Mouse (Mus musculus) ES-E14 (cell line): ENCODE data around the gene Cyp19a1. TPM values are rescaled to one million over a fixed set of nuclear protein-coding genes. Genes with fewer than 3 reads are reported as not detected.

Source experiments
- DNase-seq: peaks from one replicate; pipeline ENCODE4 v3.0.0-alpha.2; 2013; ENCODE audit warnings: low read depth, low spot score
- H3K27ac ChIP-seq: 2 replicates; pipeline ENCODE4 v1.5.1; 2012; ENCODE audit warnings: low read depth, mild to moderate bottlenecking, low read length, moderate library complexity, mixed read lengths; ENCODE audit not compliant: poor library complexity, insufficient read depth, severe bottlenecking
- H3K36me3 ChIP-seq: 2 replicates; pipeline ENCODE4 v1.6.1; 2012; ENCODE audit warnings: mild to moderate bottlenecking, low read length, moderate library complexity, mixed read lengths; ENCODE audit not compliant: control insufficient read depth, poor library complexity, insufficient read depth, severe bottlenecking
- H3K4me1 ChIP-seq, 2 experiments: fragments of 150-350 bp in 1 of 2; sonication (generic) in 1 of 2; 2 replicates each; pipeline ENCODE4 v1.6.1; 2012; ENCODE audit warnings: low read length in 2 of 2, mild to moderate bottlenecking in 1 of 2, mixed read lengths in 1 of 2; ENCODE audit not compliant: control insufficient read depth in 2 of 2, insufficient read depth in 2 of 2, poor library complexity in 1 of 2
- H3K4me3 ChIP-seq, 2 experiments: fragments of 150-350 bp in 1 of 2; sonication (generic) in 1 of 2; 2 replicates each; pipeline ENCODE4 v1.5.1; 2012; ENCODE audit warnings: low read length in 2 of 2, low read depth in 1 of 2, mild to moderate bottlenecking in 1 of 2, mixed read lengths in 1 of 2; ENCODE audit not compliant: insufficient read depth in 1 of 2, poor library complexity in 1 of 2, severe bottlenecking in 1 of 2
- H3K9ac ChIP-seq: 2 replicates; pipeline ENCODE4 v1.6.1; 2012; ENCODE audit warnings: low read depth, mild to moderate bottlenecking, low read length, mixed read lengths; ENCODE audit not compliant: poor library complexity, insufficient read depth, severe bottlenecking
- H3K9me3 ChIP-seq: fragments of 150-350 bp; sonication (generic); 2 replicates; pipeline ENCODE4 v1.6.1; 2012; ENCODE audit warnings: low read depth, mild to moderate bottlenecking, low read length; ENCODE audit not compliant: control insufficient read depth, insufficient read depth
- CHD2 ChIP-seq: IDR thresholded peaks from 2 replicates; pipeline ENCODE4 v1.6.1; 2014; ENCODE audit warnings: mild to moderate bottlenecking, low read depth, low read length, inconsistent platforms
- HCFC1 ChIP-seq: IDR thresholded peaks from 2 replicates; pipeline ENCODE4 v1.6.1; 2012; ENCODE audit warnings: low read length, inconsistent platforms, borderline replicate concordance; ENCODE audit not compliant: insufficient read depth
- MAFK ChIP-seq: IDR thresholded peaks from 2 replicates; pipeline ENCODE4 v1.6.1; 2014; ENCODE audit warnings: mild to moderate bottlenecking, low read depth, low read length, inconsistent platforms; ENCODE audit not compliant: insufficient read depth
- ZC3H11A ChIP-seq: IDR thresholded peaks from 2 replicates; pipeline ENCODE4 v1.6.1; 2012; ENCODE audit warnings: low read depth, mild to moderate bottlenecking, inconsistent platforms, low read length, borderline replicate concordance
- ZNF384 ChIP-seq: IDR thresholded peaks from 2 replicates; pipeline ENCODE4 v1.6.1; 2012; ENCODE audit warnings: low read depth, low read length, inconsistent platforms
- in situ Hi-C, 2 experiments: fragments of 600-800 bp; cut with MboI; formaldehyde crosslinking; loops; one replicate each; pipeline ENCODE4 v1.15.1; 2025; ENCODE audit warnings: low sequenced_read_pairs in 2 of 2, inconsistent platforms in 1 of 2; ENCODE audit not compliant: unreplicated experiment in 2 of 2
- total RNA-seq: library from RNA; depleted of rRNA; stranded (reverse); fragments of 300-350 nt; gene quantifications from 2 replicates; pipeline ENCODE4 v1.2.3, GENCODE M21; 2012; rRNA removed

The Cyp19a1 gene
- total RNA-seq, result not detected in 2 replicates

- Histone ChIP-seq H3K4me3 (no peak within 1 kb of the TSS), H3K4me1 (no peaks in the 10 kb centered on the region), H3K9me3 (no peaks in the 10 kb centered on the region), H3K9ac (no peak within 1 kb of the TSS), H3K27ac (no peak within 1 kb of the TSS), H3K36me3 (no peaks in the 10 kb centered on the region)
- in situ Hi-C loops, result no loop called here
- no peak for DNase-seq
- TF ChIP-seq HCFC1 (no peak), ZNF384 (no peak), MAFK (no peak), ZC3H11A (no peak), CHD2 (no peak)
Observed at GRCm38 (mm10) chr9:54268010-54268409, at the start of gene Cyp19a1. TSS of gene Cyp19a1 (minus strand) at chr9:54268110.

- Histone ChIP-seq H3K9ac (no peak overlapping the region), H3K36me3 (no peaks in the 10 kb centered on the region), H3K4me1 (no peaks in the 10 kb centered on the region), H3K9me3 (no peaks in the 10 kb centered on the region), H3K4me3 (no peak overlapping the region), H3K27ac (no peak overlapping the region)
- in situ Hi-C loops, result no loop called here
- TF ChIP-seq CHD2, result no peak
- no peak for TF ChIP-seq ZNF384
- TF ChIP-seq MAFK, result no peak
- TF ChIP-seq ZC3H11A, result no peak
- TF ChIP-seq HCFC1, result no peak
- DNase-seq, result no peak
Observed at GRCm38 (mm10) chr9:54316363-54316762, 48.5 kb upstream of the Cyp19a1 start.

GRCm38 (mm10) chr9:54308751-54309358, 40.9 kb upstream of the Cyp19a1 start:
- Histone ChIP-seq H3K9me3 (no peaks in the 10 kb centered on the region), H3K36me3 (no peaks in the 10 kb centered on the region), H3K27ac (no peak overlapping the region), H3K4me1 (no peaks in the 10 kb centered on the region), H3K4me3 (no peak overlapping the region), H3K9ac (no peak overlapping the region)
- DNase-seq, result no peak
- in situ Hi-C loops, result no loop called here
- TF ChIP-seq CHD2 (no peak), MAFK (no peak), ZNF384 (no peak), HCFC1 (no peak), ZC3H11A (no peak)

- H3K9me3 ChIP-seq, result no peaks in the 10 kb centered on the region
- no peaks in the 10 kb centered on the region for H3K36me3 ChIP-seq
- no peak for DNase-seq
- in situ Hi-C loops, result no loop called here
- no peak for TF ChIP-seq CHD2
- no peak for TF ChIP-seq ZNF384
- no peak for TF ChIP-seq MAFK
- TF ChIP-seq HCFC1, result no peak
- no peak for TF ChIP-seq ZC3H11A
- H3K9ac ChIP-seq, result no peak overlapping the region
- H3K4me1 ChIP-seq, result no peaks in the 10 kb centered on the region
- H3K27ac ChIP-seq, result no peak overlapping the region
- no peak overlapping the region for H3K4me3 ChIP-seq
Observed at GRCm38 (mm10) chr9:54308209-54308608, 40.3 kb upstream of the Cyp19a1 start.
